Mouse (Mus musculus): ENCODE measurements around the gene Gm49510.

Gm49510 gene

GRCm38 (mm10) chr15:78914823-78915659 is 15.6 kb downstream of the Gm49510 start:
- DNase-seq (ENCODE audit: low spot score in 2 of 2), result no peak

- peak; percentile 74 to 80 for DNase-seq (ENCODE audit: low spot score in 2 of 2)
Measured at GRCm38 (mm10) chr15:78915660-78916017, 16.2 kb downstream of the Gm49510 start.

- no peak for DNase-seq (ENCODE audit: low spot score in 2 of 2)
Measured at GRCm38 (mm10) chr15:78916052-78916826, 16.8 kb downstream of the Gm49510 start.

- DNase-seq (ENCODE audit: low spot score in 2 of 2), result no peak
Measured at GRCm38 (mm10) chr15:78918126-78918525, 18.7 kb downstream of the Gm49510 start.

- DNase-seq (ENCODE audit: low spot score in 2 of 2), result no peak
Measured at GRCm38 (mm10) chr15:78919914-78920313, 20.4 kb downstream of the Gm49510 start.

- peak; percentile 52 to 59 for DNase-seq (ENCODE audit: low spot score in 2 of 2)
Measured at GRCm38 (mm10) chr15:78922700-78923099, 23.2 kb downstream of the Gm49510 start.

GRCm38 (mm10) chr15:78923585-78923984 is 24.1 kb downstream of the Gm49510 start:
- DNase-seq (ENCODE audit: low spot score in 2 of 2), result peak; percentile 73

- DNase-seq (ENCODE audit: low spot score in 2 of 2), result no peak
Measured at GRCm38 (mm10) chr15:78925129-78925528, 25.7 kb downstream of the Gm49510 start.

GRCm38 (mm10) chr15:78926021-78926919 is 26.8 kb downstream of the Gm49510 start, which contains the start of gene Lgals1:
Gene Lgals1 (plus strand): TSS chr15:78926725.
- peak; percentile 72 to 75 for DNase-seq (ENCODE audit: low spot score in 2 of 2)

- DNase-seq (ENCODE audit: low spot score in 2 of 2), result no peak
Measured at GRCm38 (mm10) chr15:78927021-78927787, 27.7 kb downstream of the Gm49510 start.

GRCm38 (mm10) chr15:78927788-78928457 is 28.5 kb downstream of the Gm49510 start:
- peak; percentile 89 to 90 for DNase-seq (ENCODE audit: low spot score in 2 of 2)

GRCm38 (mm10) chr15:78928539-78928938 is 29.1 kb downstream of the Gm49510 start:
- no peak for DNase-seq (ENCODE audit: low spot score in 2 of 2)

- no peak for DNase-seq (ENCODE audit: low spot score in 2 of 2)
Measured at GRCm38 (mm10) chr15:78930192-78930706, 30.8 kb downstream of the Gm49510 start.

- DNase-seq (ENCODE audit: low spot score in 2 of 2), result no peak
Measured at GRCm38 (mm10) chr15:78930801-78931426, 31.4 kb downstream of the Gm49510 start.

GRCm38 (mm10) chr15:78931577-78931976 is 32.1 kb downstream of the Gm49510 start:
- peak; percentile 65 to 67 for DNase-seq (ENCODE audit: low spot score in 2 of 2)

GRCm38 (mm10) chr15:78934784-78935320 is 35.4 kb downstream of the Gm49510 start, which contains the start of gene Nol12:
Gene Nol12 (plus strand): TSS chr15:78934933.
- DNase-seq (ENCODE audit: low spot score in 2 of 2), result peak; percentile 78 to 82

- no peak for DNase-seq (ENCODE audit: low spot score in 2 of 2)
Measured at GRCm38 (mm10) chr15:78936403-78936802, 36.9 kb downstream of the Gm49510 start.

- no peak for DNase-seq (ENCODE audit: low spot score in 2 of 2)
Measured at GRCm38 (mm10) chr15:78937311-78937710, 37.8 kb downstream of the Gm49510 start.

- DNase-seq (ENCODE audit: low spot score in 2 of 2), result no peak
Measured at GRCm38 (mm10) chr15:78937963-78938362, 38.5 kb downstream of the Gm49510 start.

Measured in spleen, postnatal 36 days (tissue).